Mouse (Mus musculus) lung, adult 2 months (tissue): Measurements from ENCODE around the gene Nelfb.
A peak's percentile ranks its signal among the peaks of the same experiment; 100 is the strongest.

Source experiments
- CTCF ChIP-seq: fragments of 200-500 bp; IDR thresholded peaks from 2 replicates; pipeline ENCODE4 v1.5.1; 2011; ENCODE audit warnings: mild to moderate bottlenecking, low read length, control low read depth; ENCODE audit not compliant: insufficient read depth
- POLR2A ChIP-seq: fragments of 200-500 bp; IDR thresholded peaks from 2 replicates; pipeline ENCODE4 v1.6.1; 2011; ENCODE audit warnings: low read depth, mild to moderate bottlenecking, control low read depth, low read length, borderline replicate concordance; ENCODE audit errors: extremely low read depth

DNA sequence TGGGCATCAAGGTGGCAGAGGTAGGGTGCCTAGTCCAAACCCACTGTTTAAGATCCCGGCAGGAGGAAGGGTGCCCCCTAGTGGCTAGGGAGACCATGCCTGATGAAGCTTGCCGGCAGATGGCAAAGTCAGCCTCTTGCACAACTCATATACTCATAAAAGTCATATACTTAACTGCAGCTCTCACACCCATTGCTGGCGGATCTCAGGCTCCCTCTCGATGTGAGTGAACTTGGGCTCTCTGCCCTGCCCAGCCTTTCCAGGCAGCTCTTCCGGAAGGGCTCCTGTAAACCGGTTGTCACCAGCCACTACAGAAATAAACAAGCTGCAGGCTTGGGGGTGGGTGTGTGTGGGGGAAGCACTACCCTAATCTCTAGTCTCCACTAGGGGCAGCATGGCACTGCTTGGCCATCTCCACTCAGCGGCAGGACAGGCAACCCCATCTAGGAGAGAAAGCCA, 17.2 kb upstream of the Nelfb start:
- peak; percentile 95 for TF ChIP-seq CTCF
- 0 out of 2 replicates have a peak, but pooled peaks have one; percentile 15 for TF ChIP-seq POLR2A
